Mouse (Mus musculus): Measurements from ENCODE around the gene Olfml2b.

Gene Olfml2b

GRCm38 (mm10) chr1:170647381-170647780 lies 3.0 kb downstream of the Olfml2b start:
- DNase-seq: no peak

- no peak for DNase-seq
Observed at GRCm38 (mm10) chr1:170647971-170648514, 3.7 kb downstream of the Olfml2b start.

- no peak for DNase-seq
Observed at GRCm38 (mm10) chr1:170651046-170651723, 6.9 kb downstream of the Olfml2b start.

GRCm38 (mm10) chr1:170651989-170652740 lies 7.8 kb downstream of the Olfml2b start:
- no peak for DNase-seq

- DNase-seq: no peak
Observed at GRCm38 (mm10) chr1:170655280-170655917, 11.1 kb downstream of the Olfml2b start.

GRCm38 (mm10) chr1:170656518-170657227 lies 12.3 kb downstream of the Olfml2b start:
- no peak for DNase-seq

- no peak for DNase-seq
Observed at GRCm38 (mm10) chr1:170657228-170657521, 12.8 kb downstream of the Olfml2b start.

- no peak for DNase-seq
Observed at GRCm38 (mm10) chr1:170657643-170658314, 13.4 kb downstream of the Olfml2b start.

- no peak for DNase-seq
Observed at GRCm38 (mm10) chr1:170659260-170659659, 14.9 kb downstream of the Olfml2b start.

- no peak for DNase-seq
Observed at GRCm38 (mm10) chr1:170664620-170665185, 20.4 kb downstream of the Olfml2b start.

- DNase-seq: no peak
Observed at GRCm38 (mm10) chr1:170665200-170665599, 20.9 kb downstream of the Olfml2b start.

GRCm38 (mm10) chr1:170674184-170674775 lies 29.9 kb downstream of the Olfml2b start:
- DNase-seq: no peak

- DNase-seq: no peak
Observed at GRCm38 (mm10) chr1:170677681-170678080, 33.3 kb downstream of the Olfml2b start.

- no peak for DNase-seq
Observed at GRCm38 (mm10) chr1:170678861-170679260, 34.5 kb downstream of the Olfml2b start.

- no peak for DNase-seq
Observed at GRCm38 (mm10) chr1:170679624-170680023, 35.3 kb downstream of the Olfml2b start.

GRCm38 (mm10) chr1:170683863-170684262 lies 39.5 kb downstream of the Olfml2b start:
- no peak for DNase-seq

GRCm38 (mm10) chr1:170689773-170690172 lies 45.4 kb downstream of the Olfml2b start:
- DNase-seq: no peak

- DNase-seq: no peak
Observed at GRCm38 (mm10) chr1:170691301-170691700, 47.0 kb downstream of the Olfml2b start.

- peak; percentile 36 for DNase-seq
Observed at GRCm38 (mm10) chr1:170694821-170695291, 50.5 kb downstream of the Olfml2b start.

GRCm38 (mm10) chr1:170695326-170695725 lies 51.0 kb downstream of the Olfml2b start:
- DNase-seq: no peak

GRCm38 (mm10) chr1:170696996-170697395 lies 52.7 kb downstream of the Olfml2b start:
- DNase-seq: no peak

All from lung, postnatal 14 days (tissue).